Mouse (Mus musculus) liver, embryonic 11.5 days (tissue): ENCODE measurements around the gene Otoa. TPM values are rescaled to one million over a fixed set of nuclear protein-coding genes. Genes with fewer than 3 reads are reported as not detected.

Experiments used
- polyA plus RNA-seq: library from polyadenylated mRNA; unstranded; fragments of >200 nt; fragmentation: Nextera tagmentation; extraction: Ambion mirVana; gene quantifications from 2 replicates; pipeline ENCODE4 v1.2.1, GENCODE M21; 2014

Otoa gene
- polyA plus RNA-seq, 1 experiment from 2014 or later: not detected

Other genes with a start within 250 kb of the Otoa start
- gene Eef2k, start 238.8 kb upstream of the Otoa start, polyA plus RNA-seq: 21.2 and 23.2 TPM in 2 replicates
- gene Polr3e, start 163.9 kb upstream of the Otoa start, polyA plus RNA-seq: 30.0 and 31.3 TPM in 2 replicates
- 16.3 and 17.3 TPM in 2 replicates for gene Cdr2, start 99.3 kb upstream of the Otoa start, polyA plus RNA-seq
- gene Mfsd13b, start 99.1 kb upstream of the Otoa start, polyA plus RNA-seq: 0.38 TPM in 1 of 2 replicates, not detected in the other
- gene Mettl9, start 47.2 kb upstream of the Otoa start, polyA plus RNA-seq: 105 and 112 TPM in 2 replicates
- gene Igsf6, start 7.1 kb upstream of the Otoa start, polyA plus RNA-seq: 8.4 and 10.2 TPM in 2 replicates